In genomic region chr14:117962453-117962852, GRCm38 (mm10) we compare ENCODE assay signal across 10 mouse cellular contexts.
DNase-seq lines count a peak whose midpoint lies in the region; ATAC-seq and TF ChIP-seq lines count a peak whose summit lies in the region.
"Had no signal": no experiment of that assay in that cellular context is flagged by ENCODE, and none has a peak within 500 bp of the region (broad histone marks: within the 10 kb centered on the region; RNA-seq: fewer than 3 reads in every experiment).

No protein-coding gene starts in this region.

- no peak overlapping the region for H3K4me2 ChIP-seq in limb, embryonic 14.5 days (replicated peaks; ENCODE audit: low read depth, low read length, severe bottlenecking)
- H3K4me2 ChIP-seq: embryonic facial prominence, embryonic 15.5 days; limb, embryonic 15.5 days had no signal

- H3K27ac ChIP-seq in layer of hippocampus, adult 2 months: no peak overlapping the region
- no peak overlapping the region for H3K27ac ChIP-seq in limb, embryonic 14.5 days (replicated peaks; ENCODE audit: low read depth, low read length)
- H3K27ac ChIP-seq: embryonic facial prominence, embryonic 15.5 days; limb, embryonic 15.5 days had no signal

- H3K27me3 ChIP-seq in limb, embryonic 14.5 days (ENCODE audit: control insufficient read depth, insufficient read depth, low read length): no peaks in the 10 kb centered on the region
- H3K27me3 ChIP-seq: embryonic facial prominence, embryonic 15.5 days; limb, embryonic 15.5 days had no signal

- WGBS in limb, embryonic 14.5 days: 63% methylated on average over 4 of the region's 4 CpGs

- H3K4me3 ChIP-seq in layer of hippocampus, adult 2 months: no peak overlapping the region
- no peak overlapping the region for H3K4me3 ChIP-seq in limb, embryonic 14.5 days (replicated peaks; ENCODE audit: low read length)
- H3K4me3 ChIP-seq: embryonic facial prominence, embryonic 15.5 days; limb, embryonic 15.5 days had no signal

- DNase-seq in adrenal gland, adult (ENCODE audit: inconsistent age in 2 of 2, low spot score in 1 of 2): peak; percentile 6 to 60
- no peak for DNase-seq in adrenal gland, postnatal 4 days (ENCODE audit: low spot score in 2 of 2)
- DNase-seq in layer of hippocampus, adult 2 months (ENCODE audit: low spot score in 2 of 2): peak in 1 of 2 experiments; percentile 46
- no peak for DNase-seq in layer of hippocampus, adult 8-10 months (ENCODE audit: low spot score in 2 of 2)
- peak; percentile 33 for DNase-seq in adipocyte (ENCODE audit: low spot score)
- peak; percentile 48 for DNase-seq in limb, embryonic 14.5 days (ENCODE audit: low spot score)
- no peak for DNase-seq in urinary bladder, adult 18-20 months (ENCODE audit: low spot score in 2 of 2)
- DNase-seq in urinary bladder, adult 2 months (ENCODE audit: low spot score): no peak

- TF ChIP-seq POLR2A in limb, embryonic 14.5 days (IDR thresholded peaks at IDR 0.05; ENCODE audit: borderline replicate concordance, extremely low read depth, insufficient read depth, insufficient read length): no peak

- H3K36me3 ChIP-seq in limb, embryonic 14.5 days (ENCODE audit: control insufficient read depth, insufficient read depth, low read length): no peaks in the 10 kb centered on the region; the same call in 1 of the 2 replicates
- H3K36me3 ChIP-seq: embryonic facial prominence, embryonic 15.5 days had no signal

- peak; percentile 72 for TF ChIP-seq CTCF in layer of hippocampus, adult 2 months (conservative IDR thresholded peaks at IDR 0.05)

- no peak for ATAC-seq in limb, embryonic 14.5 days (ENCODE audit: low FRiP score, low read depth)

- no peak overlapping the region for H3K9ac ChIP-seq in limb, embryonic 14.5 days (ENCODE audit: low read depth, low read length, severe bottlenecking)
- H3K9ac ChIP-seq: embryonic facial prominence, embryonic 15.5 days; limb, embryonic 15.5 days had no signal

- no peaks in the 10 kb centered on the region for H3K9me3 ChIP-seq in limb, embryonic 14.5 days (ENCODE audit: control insufficient read depth, low read length)
- H3K9me3 ChIP-seq: embryonic facial prominence, embryonic 15.5 days; limb, embryonic 15.5 days had no signal

- peaks cover 5% of the 10 kb centered on the region; the same call in 1 of the 2 replicates for H3K4me1 ChIP-seq in limb, embryonic 14.5 days (ENCODE audit: control insufficient read depth, insufficient read depth, low read length)
- H3K4me1 ChIP-seq: embryonic facial prominence, embryonic 15.5 days had no signal

Comparison
In these comparisons a context has a peak if more than half of its experiments do, and no peak if none do; other contexts are left out.
1. DNase-seq: peak in adrenal gland, adult (2 of 2), adipocyte (single experiment) and limb, embryonic 14.5 days (single experiment); none in adrenal gland, postnatal 4 days (0 of 2), layer of hippocampus, adult 8-10 months (0 of 2), urinary bladder, adult 18-20 months (0 of 2) and urinary bladder, adult 2 months (single experiment).